Mouse (Mus musculus) inflammation-experienced regulatory T-cells, adult 6 months (primary cell): ENCODE results near the gene Cnga2. TPM values are rescaled to one million over a fixed set of nuclear protein-coding genes. Genes with fewer than 3 reads are reported as not detected.

Experiments used
- polyA plus RNA-seq, 3 experiments: library from polyadenylated mRNA; unstranded; fragments of 100-300 nt; shearing (Covaris generic); gene quantifications; one replicate each; pipeline ENCODE4 v1.2.1; 2017

Gene Cnga2
- polyA plus RNA-seq, 3 experiments from 2014 or later, result 0.44 TPM; not detected in 2

Other genes with a start within 250 kb of the Cnga2 start
- 10 to 100 TPM; 31.9 to 56.7 (median 35.9) TPM for gene Vma21, start 175.9 kb upstream of the Cnga2 start, polyA plus RNA-seq
- gene Gm1141, start 70.8 kb upstream of the Cnga2 start, polyA plus RNA-seq, result not detected
- not detected for gene Prrg3, start 29.2 kb upstream of the Cnga2 start, polyA plus RNA-seq
- not detected for gene Fate1, start 18.9 kb upstream of the Cnga2 start, polyA plus RNA-seq
- not detected for gene Magea4, start 230.2 kb downstream of the Cnga2 start, polyA plus RNA-seq